Mouse (Mus musculus) gastrocnemius, adult 8-10 months (tissue): ENCODE results near the gene Limch1. TPM values are rescaled to one million over a fixed set of nuclear protein-coding genes. Genes with fewer than 3 reads are reported as not detected.
A peak's percentile ranks its signal among the peaks of the same experiment; 100 is the strongest.

Experiments used
- DNase-seq, 2 experiments: peaks; one replicate each; pipeline ENCODE4 v3.0.0; 2022; ENCODE audit warnings: low spot score in 2 of 2
- total RNA-seq, 4 experiments: library from RNA; stranded (reverse); gene quantifications; 2 replicates each; pipeline ENCODE4 v1.2.4; 2022

Gene Limch1
- total RNA-seq, 4 experiments from 2014 or later, result 110 to 128 (median 121) TPM

- peak; percentile 30 to 39 for DNase-seq
These were observed 270.8 kb downstream of the Limch1 start for GRCm38 (mm10) chr5:67016450-67016849.

- no peak for DNase-seq
These were observed 278.9 kb downstream of the Limch1 start for GRCm38 (mm10) chr5:67024459-67025050.

- DNase-seq, result no peak
These were observed 279.5 kb downstream of the Limch1 start for GRCm38 (mm10) chr5:67025095-67025494.

GRCm38 (mm10) chr5:67025581-67025980 lies 280.0 kb downstream of the Limch1 start:
- no peak for DNase-seq

GRCm38 (mm10) chr5:67028786-67029185 lies 283.2 kb downstream of the Limch1 start:
- no peak for DNase-seq

GRCm38 (mm10) chr5:67029946-67030345 lies 284.3 kb downstream of the Limch1 start:
- DNase-seq, result no peak

GRCm38 (mm10) chr5:67032601-67033000 lies 287.0 kb downstream of the Limch1 start:
- DNase-seq, result no peak

GRCm38 (mm10) chr5:67043932-67044331 lies 298.3 kb downstream of the Limch1 start:
- DNase-seq, result no peak

GRCm38 (mm10) chr5:67048003-67048402 lies 302.4 kb downstream of the Limch1 start:
- DNase-seq, result no peak

- no peak for DNase-seq
These were observed 312.2 kb downstream of the Limch1 start for GRCm38 (mm10) chr5:67057803-67058202.

GRCm38 (mm10) chr5:67060519-67060918 lies 314.9 kb downstream of the Limch1 start:
- no peak for DNase-seq

- DNase-seq, result no peak
These were observed 318.0 kb downstream of the Limch1 start for GRCm38 (mm10) chr5:67063596-67063995.

GRCm38 (mm10) chr5:67083117-67083516 lies 337.5 kb downstream of the Limch1 start:
- no peak for DNase-seq

- no peak for DNase-seq
These were observed 345.2 kb downstream of the Limch1 start for GRCm38 (mm10) chr5:67090856-67091255.

- DNase-seq, result no peak
These were observed 346.1 kb downstream of the Limch1 start for GRCm38 (mm10) chr5:67091766-67092165.

GRCm38 (mm10) chr5:67093991-67094390 lies 348.4 kb downstream of the Limch1 start:
- DNase-seq, result no peak

- no peak for DNase-seq
These were observed 349.5 kb downstream of the Limch1 start for GRCm38 (mm10) chr5:67095153-67095552.

- DNase-seq, result no peak
These were observed 350.2 kb downstream of the Limch1 start for GRCm38 (mm10) chr5:67095651-67096377.

- no peak for DNase-seq
These were observed 350.7 kb downstream of the Limch1 start for GRCm38 (mm10) chr5:67096378-67096771.

GRCm38 (mm10) chr5:67097106-67098050 lies 351.8 kb downstream of the Limch1 start:
- no peak for DNase-seq

- DNase-seq, result no peak
These were observed 352.6 kb downstream of the Limch1 start for GRCm38 (mm10) chr5:67098051-67098732.
